Mouse (Mus musculus): ENCODE results near the gene Ankrd39.
A peak's percentile ranks its signal among the peaks of the same experiment; 100 is the strongest.

The Ankrd39 gene

DNA sequence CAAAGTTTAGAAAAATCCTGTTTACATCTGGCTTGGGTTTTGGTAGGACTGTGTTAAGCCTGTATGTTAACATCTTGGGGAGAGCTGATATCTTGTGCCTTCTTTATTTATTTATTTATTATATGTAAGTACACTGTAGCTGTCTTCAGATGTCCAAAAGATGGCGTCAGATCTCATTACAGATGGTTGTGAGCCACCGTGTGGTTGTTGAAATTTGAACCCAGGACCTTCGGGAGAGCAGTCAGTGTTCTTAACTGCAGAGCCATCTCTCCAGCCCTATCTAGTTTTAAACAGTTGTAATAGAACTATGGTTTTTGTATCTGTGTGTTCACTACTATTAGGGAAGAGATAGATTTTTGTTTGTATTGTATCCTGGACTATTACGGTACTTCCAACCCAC lies 18.0 kb downstream of the Ankrd39 start:
- DNase-seq, result no peak

DNA sequence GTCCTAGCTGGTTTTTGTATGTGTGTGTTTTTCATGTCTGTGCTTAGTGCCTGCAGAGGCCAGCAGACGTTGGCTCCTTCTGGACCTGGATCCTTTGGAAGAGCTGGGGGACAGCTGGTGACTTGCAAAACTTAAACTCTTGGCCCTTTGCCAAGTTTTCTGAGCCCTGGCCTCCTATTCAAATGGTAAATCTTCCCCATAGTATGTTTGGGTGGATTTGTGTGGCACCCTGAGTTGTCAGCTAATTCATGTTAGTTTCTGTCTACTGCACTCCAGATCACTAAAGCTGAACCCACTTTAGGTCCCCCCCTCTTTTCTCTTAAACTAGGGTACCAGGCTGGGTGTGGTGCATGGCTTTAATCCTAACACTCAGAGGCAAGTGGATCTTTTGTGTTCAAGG lies 18.9 kb downstream of the Ankrd39 start:
- no peak for DNase-seq

DNA sequence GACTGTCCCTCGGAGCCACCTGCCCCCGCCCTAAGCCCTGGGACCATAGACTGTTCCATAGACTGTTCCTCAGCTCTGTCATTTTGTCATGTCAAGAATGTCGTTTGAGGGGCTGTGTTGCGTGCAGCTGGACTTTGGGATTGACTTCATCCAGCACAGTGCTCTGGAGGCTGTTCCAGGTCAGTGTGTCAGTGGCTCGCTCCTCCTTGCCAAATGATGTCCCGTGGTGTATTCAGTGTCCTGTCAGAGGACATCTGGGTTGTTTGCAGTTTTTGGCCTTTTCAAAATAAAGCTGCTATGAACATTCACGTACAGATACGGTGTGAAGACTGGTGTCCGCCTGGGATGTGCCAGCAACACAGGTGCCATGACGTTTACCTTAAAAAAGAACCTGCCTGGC lies 20.3 kb downstream of the Ankrd39 start:
- DNase-seq, result no peak

DNA sequence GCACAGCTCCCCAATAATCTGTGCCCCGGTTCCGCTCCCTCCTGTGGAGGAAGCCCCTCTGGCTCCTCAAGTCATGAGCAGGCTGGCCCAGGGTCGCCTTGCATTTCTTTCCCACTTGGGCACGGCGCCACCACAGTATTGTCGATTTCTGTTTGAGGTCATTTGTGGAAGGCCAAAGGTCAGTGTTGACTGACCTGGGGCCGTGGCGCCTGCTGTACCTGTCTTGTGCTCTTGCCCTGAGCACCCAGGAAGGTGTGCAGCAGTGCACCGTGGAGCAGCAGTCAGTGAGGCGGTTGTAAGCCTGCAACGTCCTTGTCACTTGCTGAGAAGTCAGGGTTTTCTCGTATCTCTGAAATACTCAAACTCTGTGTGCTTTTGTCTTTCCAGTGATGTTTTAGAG lies 21.5 kb downstream of the Ankrd39 start:
- no peak for DNase-seq

DNA sequence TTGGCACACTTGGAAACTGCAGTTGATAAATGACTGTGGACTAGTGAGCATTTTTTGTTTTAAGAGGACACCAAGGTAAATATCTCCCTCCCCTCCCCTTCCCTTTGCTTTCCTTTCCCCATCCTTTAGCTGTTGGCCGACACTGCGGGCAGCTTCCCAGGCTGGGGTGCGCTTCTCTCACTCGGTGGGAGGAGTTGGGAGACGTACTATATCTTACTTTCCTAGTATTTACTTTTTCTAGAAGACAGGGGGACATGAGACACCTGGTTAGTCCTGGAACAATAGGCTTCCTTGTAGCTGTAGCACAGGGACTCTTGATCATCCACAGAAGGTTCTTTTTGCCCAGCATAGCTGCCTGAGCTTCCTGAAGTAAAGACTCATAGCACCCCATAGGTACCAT lies 23.2 kb downstream of the Ankrd39 start:
- DNase-seq, result no peak

DNA sequence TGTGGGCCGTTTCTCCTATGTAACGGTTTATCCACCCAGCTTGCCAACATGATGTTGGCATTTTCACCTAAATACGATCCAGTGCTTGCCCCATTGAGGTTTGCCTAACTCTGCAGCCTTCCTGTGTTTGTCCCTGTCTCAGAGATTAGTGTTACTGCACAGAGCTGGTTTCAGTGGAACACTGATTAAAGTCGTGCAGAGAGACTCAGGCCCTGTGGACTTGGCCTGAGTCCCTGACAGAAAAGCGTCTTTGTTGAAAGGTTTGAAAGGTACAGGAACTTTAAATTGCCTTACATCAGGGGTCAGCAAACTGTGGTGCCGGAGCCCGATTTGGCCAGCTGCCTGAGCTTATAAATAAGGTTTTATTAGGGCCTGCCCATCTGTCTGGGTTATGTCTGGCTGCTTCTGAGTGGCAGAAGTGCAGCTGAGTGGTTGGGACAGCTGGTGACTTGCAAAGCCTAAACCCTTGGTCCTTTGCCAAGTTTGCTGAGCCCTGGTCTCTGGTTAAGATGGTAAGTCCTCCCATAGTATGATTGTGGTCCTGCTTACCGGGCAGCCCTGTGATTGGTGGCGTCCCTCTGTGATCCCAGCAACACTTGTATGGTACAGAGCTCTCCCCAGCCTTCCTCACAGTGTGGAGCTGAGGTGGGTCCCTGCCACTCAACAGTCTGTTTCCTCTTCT lies 23.8 kb downstream of the Ankrd39 start:
- DNase-seq, result no peak

DNA sequence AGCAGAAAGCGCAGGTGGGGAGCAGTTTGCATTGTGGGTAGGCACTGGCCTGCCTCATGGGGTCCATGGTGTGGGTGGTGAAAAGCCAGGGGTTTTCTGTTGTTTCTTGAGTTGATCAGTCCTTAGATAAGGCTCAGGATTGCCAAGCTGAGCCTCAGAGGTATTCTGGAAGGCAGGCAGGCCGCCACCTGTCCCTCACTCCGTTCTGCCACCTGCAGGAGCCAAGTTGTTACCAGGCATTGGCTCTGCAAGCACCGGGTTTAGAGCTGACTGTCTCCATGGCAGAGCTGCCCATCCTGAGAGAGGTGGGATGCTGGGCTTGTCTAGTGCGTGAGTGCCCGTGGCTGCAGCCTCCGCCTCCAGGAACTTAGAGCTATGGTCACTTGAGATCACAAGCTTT lies 25.0 kb downstream of the Ankrd39 start:
- no peak for DNase-seq

DNA sequence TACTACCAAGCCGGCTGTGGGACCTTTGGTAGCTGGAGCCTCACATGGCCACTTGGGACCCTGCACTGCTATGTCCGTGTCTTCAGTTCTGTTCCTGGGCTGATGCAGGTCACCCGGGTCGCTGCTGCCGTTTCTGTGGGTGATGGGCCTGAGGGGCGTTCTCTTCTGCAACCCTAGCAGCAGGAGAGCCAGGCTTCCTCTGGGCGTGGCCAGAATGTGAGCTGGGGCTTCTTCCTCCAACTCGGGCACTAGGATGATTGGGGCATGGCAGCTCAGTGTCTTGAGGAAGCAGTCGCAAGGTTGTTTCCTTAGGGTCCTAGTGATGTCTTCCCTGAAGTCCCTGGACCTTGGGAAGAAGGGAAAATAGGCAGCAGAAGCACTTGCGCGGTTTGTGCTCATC lies 27.6 kb downstream of the Ankrd39 start:
- DNase-seq, result no peak

DNA sequence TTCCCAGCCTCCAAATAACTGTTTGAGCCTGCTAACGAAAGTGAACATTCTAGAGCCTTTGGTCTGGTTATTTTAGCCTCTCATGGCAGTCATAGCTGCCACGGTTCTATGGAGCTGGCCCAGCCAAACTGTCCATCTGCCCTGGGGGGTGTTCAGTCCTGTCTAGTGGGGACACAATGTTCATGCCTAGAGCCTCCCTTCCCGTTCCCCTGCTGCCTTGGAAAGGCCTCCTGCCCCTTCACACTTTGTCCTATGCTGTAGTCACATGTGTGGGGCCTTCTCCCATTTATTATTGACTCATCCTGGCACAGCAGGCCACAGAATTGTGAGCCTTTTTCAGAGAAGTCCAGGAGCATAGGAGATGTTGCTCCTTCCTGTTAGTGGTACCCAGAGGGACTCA lies 29.0 kb downstream of the Ankrd39 start:
- DNase-seq, result no peak

DNA sequence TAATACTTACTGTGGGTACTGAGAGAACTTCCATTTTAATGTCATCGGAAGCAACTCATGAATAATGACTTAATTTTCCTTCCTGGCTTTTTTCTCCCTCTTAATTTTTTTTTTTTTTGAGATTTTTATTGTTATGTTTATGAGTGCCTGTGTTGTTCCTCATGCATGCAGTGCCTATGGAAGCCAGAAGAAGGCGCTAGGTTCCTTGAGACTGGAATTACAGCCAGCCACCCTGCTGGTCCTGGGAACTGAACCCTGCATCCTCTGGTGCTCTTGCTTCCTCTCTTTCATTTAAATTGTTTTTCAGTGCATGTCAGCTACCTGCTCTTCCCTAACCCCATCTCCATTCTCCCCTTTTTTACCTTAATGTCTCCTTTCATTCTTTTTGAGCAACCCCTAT lies 33.5 kb downstream of the Ankrd39 start:
- DNase-seq, result peak; percentile 61 to 72

DNA sequence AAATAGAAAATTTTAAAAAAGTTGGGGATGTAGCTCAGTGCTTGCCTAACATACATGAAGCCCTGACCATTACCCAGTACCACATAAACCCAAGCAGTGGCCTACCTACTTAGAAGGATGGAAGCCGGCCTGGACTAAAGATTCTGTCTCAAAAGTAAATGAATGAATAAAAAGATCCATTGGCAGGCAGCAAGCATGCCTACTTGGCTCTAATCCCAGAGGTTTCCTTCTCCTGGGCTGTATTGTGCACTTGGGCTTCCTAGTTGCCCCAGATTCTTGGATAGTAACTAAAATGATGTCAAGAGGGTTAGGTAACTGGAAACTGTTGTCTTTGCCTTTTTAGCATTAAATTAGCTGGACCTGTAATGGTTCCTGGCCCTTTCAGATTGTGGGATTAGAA lies 33.9 kb downstream of the Ankrd39 start:
- no peak for DNase-seq

DNA sequence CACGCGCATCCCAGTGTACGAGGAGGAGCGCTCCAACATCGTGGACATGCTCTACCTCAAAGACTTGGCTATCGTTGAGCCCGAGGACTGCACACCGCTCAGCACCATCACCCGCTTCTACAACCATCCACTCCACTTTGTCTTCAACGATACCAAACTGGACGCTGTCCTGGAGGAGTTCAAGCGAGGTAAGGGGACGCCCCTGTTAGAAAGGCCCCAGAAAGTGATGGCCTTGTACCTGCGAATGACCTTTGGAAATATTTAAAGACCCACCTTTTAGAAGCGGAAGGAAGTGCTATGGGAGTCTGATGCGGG lies 34.3 kb downstream of the Ankrd39 start:
- no peak for DNase-seq

DNA sequence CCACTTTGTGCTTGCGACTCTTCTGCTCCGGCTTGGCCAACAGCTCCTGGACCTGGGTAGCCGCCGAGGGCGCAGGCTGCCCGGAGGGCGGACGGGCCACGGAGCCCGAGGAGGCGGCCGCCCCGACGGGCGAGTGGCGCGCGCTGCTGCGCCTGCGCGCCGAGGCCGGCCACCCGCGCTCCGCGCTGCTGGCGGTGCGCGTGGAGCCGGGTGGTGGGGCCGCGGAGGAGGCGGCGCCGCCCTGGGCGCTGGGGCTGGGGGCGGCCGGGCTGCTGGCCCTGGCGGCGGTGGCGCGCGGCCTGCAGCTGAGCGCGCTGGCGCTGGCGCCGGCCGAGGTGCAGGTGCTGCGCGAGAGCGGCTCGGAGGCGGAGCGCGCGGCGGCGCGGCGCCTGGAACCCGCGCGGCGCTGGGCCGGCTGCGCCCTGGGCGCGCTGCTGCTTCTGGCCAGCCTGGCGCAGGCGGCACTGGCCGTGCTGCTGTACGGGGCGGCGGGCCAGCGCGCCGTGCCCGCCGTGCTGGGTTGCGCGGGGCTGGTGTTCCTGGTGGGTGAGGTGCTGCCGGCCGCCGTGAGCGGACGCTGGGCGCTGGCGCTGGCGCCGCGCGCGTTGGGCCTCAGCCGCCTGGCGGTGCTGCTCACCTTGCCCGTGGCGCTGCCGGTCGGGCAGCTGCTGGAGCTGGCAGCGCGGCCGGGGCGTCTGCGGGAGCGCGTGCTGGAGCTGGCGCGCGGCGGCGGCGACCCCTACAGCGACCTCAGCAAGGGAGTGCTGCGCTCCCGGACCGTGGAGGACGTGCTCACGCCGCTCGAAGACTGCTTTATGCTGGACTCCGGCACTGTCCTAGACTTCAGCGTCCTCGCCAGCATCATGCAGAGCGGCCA lies 34.9 kb downstream of the Ankrd39 start:
- DNase-seq, result peak; percentile 59 to 73

DNA sequence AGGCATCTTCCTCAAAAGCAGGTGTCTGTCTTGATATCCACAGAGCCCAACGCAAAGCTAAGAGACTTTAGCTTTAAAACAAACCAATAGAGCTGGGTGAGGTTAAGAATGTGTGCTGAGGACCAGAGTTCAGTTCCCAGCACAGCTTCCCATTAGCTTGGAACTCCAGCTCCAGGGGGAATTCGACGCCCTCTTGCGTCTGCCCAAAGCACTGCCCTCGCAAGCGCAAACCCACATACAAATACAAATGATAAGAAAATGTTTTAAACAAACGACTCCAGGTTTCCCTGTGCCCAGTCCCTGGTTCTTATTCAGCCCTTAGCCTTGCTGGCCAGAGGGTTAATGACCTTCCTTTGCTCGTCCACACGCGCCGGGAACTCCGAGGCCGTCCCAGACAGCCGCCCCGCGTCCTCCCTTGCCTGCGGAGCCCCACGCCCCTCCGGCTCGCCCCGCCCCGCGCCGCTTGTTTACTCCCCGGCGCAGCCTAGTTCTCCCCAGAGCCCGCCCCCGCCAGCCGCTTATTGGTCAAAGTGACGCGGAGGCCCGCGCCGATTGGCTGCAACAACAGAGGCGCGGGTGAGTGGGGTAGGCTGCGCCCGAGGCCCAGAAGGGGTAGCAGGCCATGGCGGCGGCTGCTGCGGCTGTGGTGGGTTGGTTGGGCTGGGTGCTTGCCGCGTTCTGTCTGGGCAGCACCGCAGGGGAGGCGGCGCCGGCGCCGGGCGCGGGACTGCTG lies 35.8 kb downstream of the Ankrd39 start, which contains the start of gene Cnnm3:
Cnnm3 (plus strand) TSS at position 579 of the 733 bp plus-strand sequence.
- DNase-seq, result peak; percentile 100

DNA sequence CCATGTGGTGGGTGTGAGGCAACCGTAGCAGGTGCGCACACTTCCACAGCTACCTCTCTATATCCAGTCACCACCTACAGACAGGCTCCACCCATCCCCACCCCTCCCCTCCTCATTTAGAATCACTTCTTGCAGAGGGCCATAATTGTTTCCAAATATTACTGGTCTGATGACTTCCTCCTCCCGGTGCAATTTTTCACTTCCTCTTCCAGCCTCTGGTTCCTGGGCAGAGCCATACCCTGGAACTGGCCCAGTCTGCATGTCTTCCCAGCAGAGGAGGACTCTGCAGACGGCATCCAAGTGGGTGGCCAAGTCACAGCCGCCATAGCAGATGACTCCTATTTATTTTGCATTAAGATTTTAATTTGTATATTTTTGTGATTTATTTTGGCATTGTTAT lies 39.0 kb downstream of the Ankrd39 start:
- no peak for DNase-seq

DNA sequence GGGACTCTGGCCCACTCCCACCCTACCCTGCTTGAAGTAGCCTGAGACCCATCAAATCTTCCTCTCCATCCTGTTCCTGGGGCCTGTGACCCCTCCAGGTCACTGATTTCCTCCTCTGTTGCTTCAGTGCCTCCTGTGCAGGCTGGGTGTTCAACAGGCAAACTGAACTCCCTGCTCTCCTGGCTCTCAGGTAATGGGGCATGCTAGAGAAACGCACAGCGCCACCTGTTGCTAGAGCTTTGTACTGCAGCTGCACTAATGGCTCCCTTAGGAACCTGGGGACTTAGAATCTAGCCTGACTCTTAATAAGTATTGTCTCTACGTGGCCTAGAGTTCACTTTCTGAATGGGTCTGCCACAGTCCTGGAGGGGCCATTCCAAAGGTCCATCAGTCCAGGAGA lies 46.0 kb downstream of the Ankrd39 start:
- DNase-seq, result peak; percentile 88 to 90

DNA sequence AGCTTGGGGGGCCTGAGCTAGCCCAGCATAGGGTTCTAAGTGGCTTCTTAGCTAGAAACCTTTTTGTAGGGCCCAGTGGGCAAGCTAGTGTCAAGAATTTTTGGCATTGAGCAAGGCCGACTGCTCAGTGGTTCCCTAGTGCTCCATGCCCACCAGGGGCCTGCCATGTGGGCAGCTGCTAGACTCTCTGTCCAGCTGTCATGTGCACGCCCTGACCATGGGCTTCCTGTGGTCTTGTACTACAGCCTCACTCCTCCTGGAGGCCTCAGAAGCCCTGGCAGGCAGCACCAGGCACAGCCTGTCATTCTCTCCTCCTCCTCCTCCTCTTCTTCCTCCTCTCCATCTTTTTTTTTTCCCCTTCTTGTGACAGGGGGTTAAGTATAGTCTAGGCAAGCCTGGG lies 49.9 kb downstream of the Ankrd39 start:
- DNase-seq, result no peak

DNA sequence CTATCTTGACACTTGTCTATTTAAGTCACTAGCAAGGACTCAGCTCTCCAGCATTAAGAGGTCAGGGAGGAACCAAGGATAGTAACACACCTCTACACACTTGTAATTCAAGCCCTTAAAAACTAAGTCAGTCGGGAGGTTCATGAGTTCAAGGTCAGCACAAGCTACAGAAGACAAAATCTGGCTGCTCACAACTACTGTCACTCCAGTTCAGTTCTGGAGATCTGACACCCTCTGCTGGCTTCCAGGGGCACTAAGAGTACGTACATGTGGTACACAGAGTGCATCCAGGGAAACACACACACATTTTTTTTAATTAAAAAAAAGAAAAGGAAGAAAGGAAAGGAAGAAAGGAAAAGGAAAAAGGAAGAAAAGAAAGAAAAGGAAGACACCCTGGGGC lies 50.5 kb downstream of the Ankrd39 start:
- peak; percentile 51 to 54 for DNase-seq

DNA sequence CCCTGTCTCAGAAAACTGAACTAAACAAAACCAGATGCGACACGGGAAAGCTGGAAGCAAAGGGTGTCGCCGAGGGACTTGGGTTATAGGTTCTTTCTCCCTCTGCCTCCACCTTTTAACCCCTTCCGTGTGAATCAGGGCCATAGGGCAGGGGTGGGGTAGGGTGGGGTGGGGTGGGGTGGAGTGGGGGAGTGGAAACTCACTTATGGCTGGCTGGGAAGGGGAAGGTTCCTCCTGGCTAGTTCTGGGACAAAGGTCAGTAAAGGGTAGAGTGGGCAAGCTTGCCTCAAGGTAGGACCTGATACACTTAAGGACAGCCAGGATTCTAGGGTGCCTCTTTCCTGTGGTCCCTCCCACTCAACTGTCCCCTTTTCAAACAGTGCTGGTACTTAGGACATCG lies 53.9 kb downstream of the Ankrd39 start:
- no peak for DNase-seq

DNA sequence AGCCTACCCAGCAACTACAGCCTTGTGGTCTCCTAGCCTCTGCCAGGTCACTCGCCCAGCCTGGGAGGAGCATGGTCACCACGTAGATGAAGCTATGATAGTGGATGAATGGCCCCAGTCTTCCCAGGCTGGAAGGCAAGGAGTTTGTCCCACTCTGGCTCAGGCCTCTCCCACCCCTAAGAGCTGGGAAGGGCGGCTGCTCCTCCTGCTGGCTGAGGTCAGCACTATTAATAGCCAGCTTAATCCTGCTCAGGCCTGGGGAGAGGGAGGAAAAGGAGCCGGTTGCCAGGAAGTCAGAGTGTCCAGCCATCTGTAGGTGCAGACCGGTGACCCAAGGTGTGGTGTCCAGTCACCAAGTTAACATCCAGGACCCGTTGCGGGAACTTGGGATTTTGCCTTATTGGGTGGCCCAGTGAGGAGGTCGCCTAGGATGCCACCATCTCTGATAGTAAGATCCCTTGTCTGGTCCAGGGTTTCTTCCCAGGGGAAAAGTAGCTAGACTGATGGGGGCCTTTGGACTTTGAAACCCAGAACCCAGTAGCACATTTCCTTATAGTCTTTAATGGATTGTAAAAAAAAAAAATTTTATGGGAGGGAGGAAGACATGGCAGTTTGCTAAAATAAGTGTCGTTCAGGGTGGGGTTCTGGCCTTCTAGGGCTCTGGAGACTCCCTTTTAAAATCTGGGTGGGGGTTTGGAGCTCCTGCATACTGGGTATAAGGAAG lies 54.7 kb downstream of the Ankrd39 start:
- DNase-seq, result peak; percentile 77 to 84

DNA sequence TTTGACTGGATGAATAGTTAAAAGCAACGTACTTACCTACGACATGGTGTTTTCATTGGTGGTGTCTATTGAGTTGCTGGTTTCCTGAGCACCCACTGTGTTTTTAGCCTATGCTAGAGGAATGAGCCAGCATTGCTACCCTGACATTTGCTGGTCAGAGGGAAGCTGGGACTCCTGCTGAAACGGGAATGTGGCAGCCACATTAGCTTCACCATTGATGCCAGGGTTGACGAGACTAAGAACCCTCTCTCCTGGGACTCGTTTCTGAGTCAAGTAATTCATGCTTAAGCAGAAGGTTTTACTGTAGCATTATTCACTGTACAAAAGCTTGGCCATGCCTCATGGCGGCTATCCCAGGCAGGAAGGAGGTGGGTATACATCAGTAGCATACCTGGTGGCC lies 57.6 kb downstream of the Ankrd39 start:
- no peak for DNase-seq

Measured in kidney, postnatal 4 days (tissue).